Mouse (Mus musculus) G1E (cell line): ENCODE results near the gene Depdc1b.

Experiments used
- CTCF ChIP-seq: IDR thresholded peaks from 2 replicates; pipeline ENCODE4 v1.5.1; 2012; ENCODE audit warnings: low read depth, low read length, inconsistent platforms, mixed read lengths
- POLR2AphosphoS5 ChIP-seq: IDR thresholded peaks from 2 replicates; pipeline ENCODE4 v1.6.1; 2012; ENCODE audit warnings: low read depth, low read length, inconsistent platforms; ENCODE audit not compliant: insufficient replicate concordance

DNA sequence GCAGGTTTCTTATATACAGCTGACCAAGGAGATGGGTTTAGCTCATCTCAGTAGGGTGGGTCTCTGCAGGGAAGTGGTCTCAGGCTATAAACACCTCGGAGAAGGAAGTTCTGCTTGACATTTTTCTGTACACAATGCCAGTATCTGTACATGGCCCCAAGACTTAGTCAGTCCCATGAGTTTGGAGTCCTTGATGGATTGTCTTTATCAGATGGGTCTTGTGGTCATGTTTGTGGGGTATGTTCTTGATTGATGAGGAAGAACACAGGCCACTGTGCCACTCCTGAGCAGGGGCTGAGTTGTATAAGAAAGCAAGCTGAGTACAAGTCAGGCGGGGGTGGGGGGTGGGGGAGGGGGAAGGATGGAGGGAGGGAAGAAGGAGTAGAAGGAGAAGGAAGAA is 11.5 kb upstream of the Depdc1b start:
- TF ChIP-seq POLR2AphosphoS5 = no peak
- no peak for TF ChIP-seq CTCF
